Mouse (Mus musculus) heart, postnatal 36 days (tissue): ENCODE results near the gene Pim3. TPM values are rescaled to one million over a fixed set of nuclear protein-coding genes. Genes with fewer than 3 reads are reported as not detected.

ENCODE experiments used
- DNase-seq, 2 experiments: peaks; one replicate each; pipeline ENCODE4 v3.0.0; 2021 to 2022
- intact Hi-C: fragments of 180-260 bp; cut with DNase I; formaldehyde crosslinking; loops from one replicate; pipeline ENCODE4 v1.15.1; 2025
- total RNA-seq, 2 experiments: library from RNA; stranded (reverse); gene quantifications; 2 replicates each; pipeline ENCODE4 v1.2.3; 2021

Pim3 gene
- total RNA-seq, 2 experiments from 2014 or later, result 120 to 134 TPM

DNA sequence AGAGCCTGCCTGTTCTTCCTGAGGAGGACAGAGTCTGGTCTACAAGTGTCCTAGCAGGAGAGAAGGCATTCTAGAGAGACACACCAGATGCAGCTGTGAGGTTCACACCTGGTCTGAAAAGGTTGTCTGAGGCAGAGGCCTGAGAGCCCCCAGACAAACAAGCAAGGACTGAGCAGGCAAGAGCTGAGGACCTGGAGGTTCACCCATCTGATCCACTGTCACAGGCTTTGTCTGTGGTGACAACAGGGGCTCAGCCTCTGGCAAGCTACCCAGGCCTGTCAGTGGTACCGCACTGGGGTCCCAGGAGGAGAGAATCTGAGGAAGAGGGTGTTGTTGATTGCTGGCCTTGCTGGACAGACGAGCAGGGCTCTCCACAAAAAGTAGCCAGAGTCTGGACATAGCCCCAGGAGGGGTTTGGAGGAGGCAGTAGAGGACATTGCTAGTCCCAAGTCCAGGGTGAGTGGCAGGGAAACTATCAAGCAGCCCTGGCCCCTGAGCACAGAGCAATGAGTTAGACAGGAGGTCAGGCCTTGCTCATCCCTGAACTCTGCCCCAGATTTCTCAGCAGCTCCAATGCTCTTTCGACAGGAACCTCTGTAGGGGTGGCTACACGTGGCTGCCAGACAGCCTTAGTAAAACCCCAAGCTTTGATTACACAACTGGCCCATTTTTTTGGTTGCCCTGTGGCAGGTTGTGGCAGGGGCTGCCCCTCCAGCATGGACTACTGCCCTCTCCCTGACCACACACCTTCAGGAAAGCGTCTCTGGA lies 8.6 kb downstream of the Pim3 start:
- no peak for DNase-seq
- intact Hi-C loops, result no loop called here

DNA sequence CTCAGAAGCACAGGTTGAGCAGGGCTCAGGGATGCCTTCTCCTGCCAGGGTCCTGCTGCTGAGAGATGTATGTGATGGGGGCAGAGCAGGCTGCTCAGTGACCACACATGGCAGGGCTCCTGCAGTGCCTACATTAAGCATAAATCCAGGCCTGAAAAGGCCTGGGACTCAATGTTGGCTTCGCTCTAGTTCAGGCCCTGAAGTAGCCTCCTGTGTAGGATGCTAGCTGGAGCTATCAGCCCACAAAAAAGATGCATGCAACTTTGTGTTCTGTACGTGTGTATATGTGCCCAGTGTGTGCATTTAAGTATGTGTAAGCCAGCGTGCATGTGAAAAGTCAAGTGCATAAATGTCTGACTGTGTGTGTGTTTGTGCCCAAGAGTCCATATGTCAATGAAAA lies 12.1 kb downstream of the Pim3 start:
- intact Hi-C loops, result no loop called here
- DNase-seq, result no peak

DNA sequence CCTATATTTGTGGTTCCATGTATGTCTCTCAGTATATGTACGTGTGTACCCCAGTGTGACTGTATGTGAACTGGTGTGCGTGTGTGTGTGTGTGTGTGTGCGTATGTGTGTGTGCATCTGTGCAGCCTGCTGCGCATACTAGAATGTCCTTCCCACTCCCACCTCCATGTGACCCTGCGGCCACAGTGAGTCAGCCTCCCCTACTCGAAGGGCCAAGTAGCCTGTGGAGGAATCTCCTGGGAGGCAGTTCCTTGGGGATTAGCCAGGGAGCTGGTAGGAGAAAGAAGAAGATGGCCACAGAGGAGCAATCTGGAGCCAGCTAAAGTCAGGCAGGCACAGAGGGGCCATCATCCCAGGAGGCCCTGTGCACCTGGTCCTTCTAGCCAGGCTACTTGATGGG lies 12.5 kb downstream of the Pim3 start:
- intact Hi-C loops, result no loop called here
- DNase-seq, result no peak

GRCm38 (mm10) chr15:88875625-88876081 lies 13.7 kb downstream of the Pim3 start:
- DNase-seq, result peak; percentile 55 to 70
- intact Hi-C loops, result loop anchor here (1.0 kb wide), 2 partner anchors 11 to 47 kb away; no protein-coding TSS in a partner anchor

GRCm38 (mm10) chr15:88876155-88877020 lies 14.4 kb downstream of the Pim3 start:
- intact Hi-C loops, result loop anchor here (1.0 kb wide), 2 partner anchors 45 to 48 kb away; no protein-coding TSS in a partner anchor
- peak; percentile 90 to 95 for DNase-seq

- no peak for DNase-seq
- intact Hi-C loops, result loop anchor here (1.0 kb wide), 1 partner anchor 44 kb away; no protein-coding TSS in a partner anchor
Measured at GRCm38 (mm10) chr15:88877021-88877400, 15.0 kb downstream of the Pim3 start.

DNA sequence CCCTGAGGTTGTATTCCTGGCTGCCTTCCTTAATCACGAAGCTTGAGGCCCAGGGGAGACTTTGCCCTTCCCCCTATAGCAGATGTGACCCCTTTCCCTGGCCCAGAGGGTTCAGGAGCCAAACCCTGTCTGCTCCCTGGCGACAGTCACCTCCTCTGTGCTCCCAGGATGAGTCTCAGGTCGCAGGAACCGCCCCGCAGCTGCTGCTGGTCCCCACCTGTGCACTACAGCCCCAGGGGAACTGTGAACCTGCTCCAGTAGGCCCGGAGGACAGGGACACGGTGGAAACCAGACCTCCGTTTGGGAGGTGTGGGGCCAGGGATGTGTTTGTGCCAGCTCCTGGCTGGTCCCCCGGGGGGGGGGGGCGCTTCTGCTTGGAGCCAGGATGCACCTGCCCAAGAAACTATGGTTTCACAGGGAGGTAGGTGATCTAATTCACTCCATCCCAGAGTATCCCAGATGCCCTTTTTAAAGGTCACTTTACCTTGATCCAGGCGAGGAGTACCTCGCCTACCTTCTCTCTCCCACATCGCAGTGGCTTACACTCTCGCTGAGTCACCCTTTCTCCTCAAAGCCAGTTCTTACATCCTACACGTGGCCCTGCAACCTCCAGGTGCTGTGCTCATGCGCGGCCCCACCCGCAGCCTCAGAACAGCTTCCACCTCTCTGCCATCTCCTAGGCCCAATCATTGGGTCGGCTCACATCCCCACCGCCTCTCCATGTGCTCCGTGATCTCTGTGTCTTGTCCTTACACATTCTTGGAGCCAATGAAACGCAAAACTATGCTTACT lies 19.5 kb downstream of the Pim3 start:
- DNase-seq, result no peak
- intact Hi-C loops, result no loop called here

GRCm38 (mm10) chr15:88882851-88883250 lies 20.9 kb downstream of the Pim3 start:
- intact Hi-C loops, result no loop called here
- no peak for DNase-seq

GRCm38 (mm10) chr15:88883342-88883741 lies 21.4 kb downstream of the Pim3 start:
- intact Hi-C loops, result no loop called here
- no peak for DNase-seq

DNA sequence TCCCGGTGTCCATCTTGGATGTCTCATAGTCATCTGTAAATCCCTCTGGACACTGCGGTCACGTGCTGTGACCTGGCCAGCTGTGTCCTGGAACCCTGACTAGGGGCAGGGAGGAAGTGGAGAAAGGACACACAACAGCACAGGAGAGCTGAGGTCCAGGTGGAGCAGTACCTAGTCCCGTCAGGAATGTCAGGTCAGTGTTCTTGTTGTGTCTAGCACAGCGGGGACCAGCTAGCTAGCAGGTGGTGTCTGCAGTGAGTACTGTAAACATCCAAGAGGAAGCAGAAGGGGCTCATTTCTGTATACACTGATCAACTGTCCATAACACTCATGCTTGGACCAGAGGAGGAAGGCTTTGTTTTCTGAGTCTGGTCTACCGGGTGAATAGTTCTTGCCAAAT lies 23.4 kb downstream of the Pim3 start:
- intact Hi-C loops, result no loop called here
- DNase-seq, result no peak

GRCm38 (mm10) chr15:88889032-88889431 lies 27.0 kb downstream of the Pim3 start:
- intact Hi-C loops, result no loop called here

GRCm38 (mm10) chr15:88889994-88890393 lies 28.0 kb downstream of the Pim3 start:
- intact Hi-C loops, result no loop called here
- DNase-seq, result no peak

More at GRCm38 (mm10) chr15:88889032-88889431, 27.0 kb downstream of the Pim3 start:
- no peak for DNase-seq

DNA sequence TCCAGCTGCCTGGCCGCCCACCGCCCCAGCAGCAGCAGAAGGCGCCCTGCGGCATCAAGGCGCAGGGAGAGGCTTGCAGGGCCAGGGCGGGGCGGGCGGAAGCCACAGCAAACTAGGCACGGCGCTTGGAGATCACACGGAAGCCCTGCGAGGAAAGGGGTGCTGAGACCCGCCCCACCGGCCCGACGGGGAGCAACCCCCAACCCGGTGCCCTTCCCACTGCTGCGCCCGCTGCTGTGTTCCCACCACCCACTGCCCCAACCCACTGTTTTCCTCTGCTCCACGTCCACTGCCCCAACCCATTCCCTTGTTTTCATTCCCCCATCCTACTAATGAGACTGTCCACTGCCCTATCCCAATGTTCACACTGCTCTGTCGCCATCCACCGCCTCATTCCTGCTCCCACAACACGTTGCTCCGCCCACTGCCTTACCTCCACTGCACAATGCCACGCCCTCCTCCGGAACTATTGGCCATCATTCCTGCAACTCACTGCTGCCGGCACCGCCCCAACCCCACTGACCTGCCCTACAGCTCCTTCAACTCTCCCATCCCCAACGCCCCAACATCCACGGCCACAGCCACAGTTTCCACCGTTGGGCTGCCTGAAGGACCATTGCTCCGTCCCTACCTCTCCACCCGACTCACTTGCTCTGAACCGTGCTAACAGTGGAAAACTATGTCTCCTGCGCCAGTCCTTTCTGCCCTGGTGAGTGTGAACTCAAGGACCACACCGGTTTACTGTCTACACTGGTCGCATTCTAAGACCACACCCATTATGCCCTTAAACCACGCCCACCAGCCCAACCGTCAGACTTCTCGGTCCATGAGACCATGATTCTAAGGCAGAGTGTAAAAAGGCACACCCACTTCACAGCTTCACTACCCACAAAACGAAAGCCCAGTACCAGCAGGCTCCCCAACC lies 29.0 kb downstream of the Pim3 start:
- intact Hi-C loops, result no loop called here
- peak; percentile 42 to 54 for DNase-seq

GRCm38 (mm10) chr15:88891676-88892040 lies 29.7 kb downstream of the Pim3 start:
- intact Hi-C loops, result no loop called here
- DNase-seq, result no peak

DNA sequence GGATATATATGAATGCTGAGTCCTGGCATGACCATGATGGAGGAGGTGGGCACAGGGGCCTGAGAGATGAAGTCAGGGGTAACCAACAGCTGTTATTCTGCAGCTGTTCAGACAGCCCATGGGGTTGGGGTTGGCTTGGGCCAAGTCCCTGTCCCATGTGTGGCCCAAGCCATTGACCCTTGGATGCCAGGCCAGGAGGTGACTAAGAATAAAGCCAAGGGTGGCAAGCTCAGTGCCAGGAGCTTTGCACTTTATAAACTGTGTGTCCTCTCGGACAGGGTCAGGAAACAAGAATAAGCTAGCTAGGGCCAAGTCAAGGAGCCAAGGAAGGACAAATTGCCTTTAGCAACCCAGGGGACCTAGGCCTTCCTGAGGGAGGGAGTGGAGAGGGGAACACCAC lies 30.3 kb downstream of the Pim3 start:
- intact Hi-C loops, result no loop called here

DNA sequence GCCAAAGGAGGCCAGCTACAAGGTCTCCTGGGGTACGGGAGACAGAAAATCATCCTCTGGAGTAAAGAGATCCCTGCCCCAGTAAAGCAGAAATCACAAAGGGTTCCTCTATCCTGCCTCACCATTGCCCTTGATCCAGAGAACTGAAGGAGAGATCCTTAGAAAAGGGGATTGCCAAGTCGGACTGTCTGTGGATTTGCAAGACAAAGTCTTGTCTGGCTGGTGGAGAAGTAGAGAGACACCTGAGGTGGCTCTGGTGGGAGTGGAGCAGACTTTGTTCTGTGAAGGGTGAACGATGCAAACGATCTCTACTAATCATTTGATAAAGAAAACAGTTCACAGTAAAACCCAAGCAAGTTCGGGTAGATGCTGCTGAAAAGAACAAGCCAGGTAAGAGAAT lies 30.9 kb downstream of the Pim3 start:
- no peak for DNase-seq
- intact Hi-C loops, result no loop called here

More for the DNA sequence above, 30.3 kb downstream of the Pim3 start:
- no peak for DNase-seq

- intact Hi-C loops, result no loop called here
- DNase-seq, result no peak
Measured at GRCm38 (mm10) chr15:88895119-88895518, 33.1 kb downstream of the Pim3 start.

DNA sequence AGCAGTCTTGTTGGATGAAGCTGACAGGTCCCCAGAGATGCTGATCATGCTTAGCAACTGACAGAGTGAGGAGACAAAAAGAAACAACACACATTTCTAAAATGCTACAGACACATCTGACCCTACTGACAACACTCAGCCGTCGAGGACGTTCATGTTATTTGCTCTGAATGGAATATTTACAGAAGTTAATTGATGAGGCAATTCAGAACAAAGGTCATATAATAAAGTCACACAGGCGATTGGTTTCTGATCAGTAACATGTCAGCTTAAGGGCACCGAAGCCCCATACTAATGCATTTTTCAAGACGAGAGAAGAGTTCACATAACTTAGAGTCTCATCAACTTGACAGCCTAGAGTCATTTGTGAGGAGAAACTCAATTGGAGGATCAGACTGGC lies 33.9 kb downstream of the Pim3 start:
- intact Hi-C loops, result no loop called here
- no peak for DNase-seq

DNA sequence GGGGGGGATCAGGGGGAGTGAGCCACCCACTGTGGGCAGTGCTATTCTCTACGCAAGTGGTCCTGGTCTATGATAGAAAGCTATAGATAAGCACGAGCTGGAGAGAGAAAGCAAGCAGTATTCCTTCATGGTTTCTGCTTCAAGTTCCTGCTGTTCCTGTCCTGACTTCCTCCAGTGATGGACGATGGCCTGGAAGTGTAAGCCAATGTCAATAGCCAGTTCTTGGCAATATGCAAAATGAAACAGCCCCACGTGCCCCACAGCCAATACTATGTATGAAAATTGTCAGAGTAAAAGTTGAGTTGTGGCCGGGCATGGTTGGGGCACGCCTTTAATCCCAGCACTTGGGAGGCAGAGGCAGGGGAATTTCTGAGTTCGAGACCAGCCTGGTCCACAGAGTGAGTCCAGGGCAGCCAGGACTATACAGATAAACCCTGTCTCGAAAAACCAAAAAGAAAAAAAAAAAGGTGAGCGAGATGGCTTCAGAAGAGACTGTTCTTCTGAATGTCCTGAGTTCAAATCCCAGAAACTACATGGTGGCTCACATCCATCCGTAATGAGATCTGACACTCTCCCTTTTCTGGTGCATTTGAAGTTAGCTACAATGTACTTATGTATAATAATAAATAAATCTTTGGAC lies 34.5 kb downstream of the Pim3 start:
- intact Hi-C loops, result no loop called here

More for the DNA sequence above, 34.5 kb downstream of the Pim3 start:
- DNase-seq, result no peak
